Mouse (Mus musculus): ENCODE results near the gene Tsc22d1. TPM values are rescaled to one million over a fixed set of nuclear protein-coding genes. Genes with fewer than 3 reads are reported as not detected.

Gene Tsc22d1
- polyA plus RNA-seq (2014; fragmentation: Nextera tagmentation; extraction: Ambion mirVana) = 552 and 588 TPM in 2 replicates

DNA sequence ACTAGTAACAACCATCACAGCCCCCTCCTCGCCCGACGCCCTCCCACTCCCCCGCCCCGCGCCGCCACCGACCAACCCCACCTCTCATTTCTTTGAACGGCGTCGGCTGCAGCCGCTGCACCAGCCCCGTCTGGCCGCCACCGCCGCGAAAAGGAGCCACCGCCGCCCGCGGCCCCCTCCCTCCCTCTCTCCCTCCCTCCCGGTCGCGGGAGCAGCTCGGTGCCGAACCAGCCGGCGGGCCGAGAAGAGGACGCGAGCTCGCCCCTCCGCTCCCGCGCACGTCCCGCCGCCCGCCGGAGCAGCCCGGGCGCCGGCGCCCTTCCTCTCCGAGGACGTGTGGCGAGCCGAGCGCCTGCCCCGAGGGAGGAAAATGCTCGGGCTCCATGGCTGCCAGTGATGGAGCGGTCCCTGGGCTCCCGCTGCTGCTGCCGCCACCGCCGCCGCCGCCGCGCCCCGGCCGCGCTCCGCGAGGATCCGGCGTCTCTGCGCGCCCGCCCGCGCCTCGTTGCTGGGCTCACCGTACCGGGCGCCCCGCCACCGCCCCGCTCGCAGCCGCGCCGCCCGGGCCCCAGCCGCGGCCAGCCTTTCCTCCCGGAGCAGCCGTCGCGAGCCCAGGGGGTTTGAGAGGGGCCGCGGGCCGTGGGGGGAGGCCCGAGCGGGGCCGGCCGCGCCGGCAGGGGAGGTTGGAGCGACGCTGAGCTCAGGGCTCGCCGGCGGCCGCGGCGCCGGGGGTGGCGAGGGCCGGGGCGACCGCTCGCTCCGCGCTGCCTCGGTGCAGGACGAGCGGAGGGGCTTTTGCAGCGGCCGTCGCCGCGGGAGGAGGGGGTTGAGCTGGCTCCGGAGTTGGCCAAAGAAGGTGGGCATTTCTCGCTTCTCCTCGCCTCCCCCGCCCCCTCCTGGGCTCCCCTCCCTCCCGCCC lies at the start of gene Tsc22d1:
Gene Tsc22d1 (plus strand): TSS at position 100 of the 919 bp plus-strand sequence.
- Histone ChIP-seq H3K4me3 (ENCODE audit: low read depth, low read length) (peak within 1 kb of the TSS; percentile 74), H3K9ac (ENCODE audit: low read length) (peak within 1 kb of the TSS; percentile 95), H3K27ac (ENCODE audit: low read depth) (peak within 1 kb of the TSS; percentile 99), H3K4me2 (ENCODE audit: low read length) (peak within 1 kb of the TSS; percentile 79), H3K36me3 (ENCODE audit: control insufficient read depth, insufficient read depth, low read length) (peaks cover 22% of the 10 kb centered on the region), H3K27me3 (replicated peaks; ENCODE audit: control insufficient read depth, insufficient read depth, low read length) (no peaks in the 10 kb centered on the region), H3K4me1 (replicated peaks; ENCODE audit: control insufficient read depth, insufficient read depth, low read length) (peaks cover 38% of the 10 kb centered on the region), H3K9me3 (ENCODE audit: control insufficient read depth, low read length) (no peaks in the 10 kb centered on the region)
- WGBS = under 1% methylated on average over 102 of the region's 128 CpGs
- ATAC-seq (replicated peaks; ENCODE audit: low FRiP score, low TSS enrichment, low read depth) (peak; percentile 13), DNase-seq (ENCODE audit: low spot score) (no peak)

GRCm38 (mm10) chr14:76373638-76374037 lies 41.1 kb upstream of the Tsc22d1 start:
- 90% methylated on average over 6 of the region's 6 CpGs for WGBS
- Histone ChIP-seq H3K27ac (ENCODE audit: low read depth) (no peak overlapping the region), H3K4me2 (ENCODE audit: low read length) (no peak overlapping the region), H3K27me3 (replicated peaks; ENCODE audit: control insufficient read depth, insufficient read depth, low read length) (no peaks in the 10 kb centered on the region), H3K4me1 (replicated peaks; ENCODE audit: control insufficient read depth, insufficient read depth, low read length) (no peaks in the 10 kb centered on the region), H3K9ac (ENCODE audit: low read length) (no peak overlapping the region), H3K9me3 (ENCODE audit: control insufficient read depth, low read length) (no peaks in the 10 kb centered on the region), H3K4me3 (ENCODE audit: low read depth, low read length) (no peak overlapping the region), H3K36me3 (ENCODE audit: control insufficient read depth, insufficient read depth, low read length) (no peaks in the 10 kb centered on the region)
- peak; percentile 25 for DNase-seq (ENCODE audit: low spot score)
- no peak for ATAC-seq (replicated peaks; ENCODE audit: low FRiP score, low TSS enrichment, low read depth)

GRCm38 (mm10) chr14:76374601-76375000 lies 40.2 kb upstream of the Tsc22d1 start:
- no peak for DNase-seq (ENCODE audit: low spot score)

GRCm38 (mm10) chr14:76376561-76376960 lies 38.2 kb upstream of the Tsc22d1 start:
- no peaks in the 10 kb centered on the region for H3K27me3 ChIP-seq (replicated peaks; ENCODE audit: control insufficient read depth, insufficient read depth, low read length)
- H3K27ac ChIP-seq (ENCODE audit: low read depth) = no peak overlapping the region
- no peak overlapping the region for H3K4me2 ChIP-seq (ENCODE audit: low read length)
- H3K36me3 ChIP-seq (ENCODE audit: control insufficient read depth, insufficient read depth, low read length) = no peaks in the 10 kb centered on the region
- 63% methylated on average over 5 of the region's 5 CpGs for WGBS
- no peak overlapping the region for H3K9ac ChIP-seq (ENCODE audit: low read length)
- no peaks in the 10 kb centered on the region for H3K9me3 ChIP-seq (ENCODE audit: control insufficient read depth, low read length)
- no peaks in the 10 kb centered on the region for H3K4me1 ChIP-seq (replicated peaks; ENCODE audit: control insufficient read depth, insufficient read depth, low read length)
- no peak for ATAC-seq (replicated peaks; ENCODE audit: low FRiP score, low TSS enrichment, low read depth)
- DNase-seq (ENCODE audit: low spot score) = no peak
- no peak overlapping the region for H3K4me3 ChIP-seq (ENCODE audit: low read depth, low read length)

More at GRCm38 (mm10) chr14:76374601-76375000, 40.2 kb upstream of the Tsc22d1 start:
- Histone ChIP-seq H3K36me3 (ENCODE audit: control insufficient read depth, insufficient read depth, low read length) (no peaks in the 10 kb centered on the region), H3K27me3 (replicated peaks; ENCODE audit: control insufficient read depth, insufficient read depth, low read length) (no peaks in the 10 kb centered on the region), H3K9ac (ENCODE audit: low read length) (no peak overlapping the region), H3K27ac (ENCODE audit: low read depth) (no peak overlapping the region), H3K4me1 (replicated peaks; ENCODE audit: control insufficient read depth, insufficient read depth, low read length) (no peaks in the 10 kb centered on the region), H3K9me3 (ENCODE audit: control insufficient read depth, low read length) (no peaks in the 10 kb centered on the region), H3K4me3 (ENCODE audit: low read depth, low read length) (no peak overlapping the region), H3K4me2 (ENCODE audit: low read length) (no peak overlapping the region)
- WGBS = 74% methylated on average over 6 of the region's 6 CpGs
- no peak for ATAC-seq (replicated peaks; ENCODE audit: low FRiP score, low TSS enrichment, low read depth)

GRCm38 (mm10) chr14:76379411-76379810 lies 35.4 kb upstream of the Tsc22d1 start:
- H3K9ac ChIP-seq (ENCODE audit: low read length) = no peak overlapping the region
- DNase-seq (ENCODE audit: low spot score) (no peak), ATAC-seq (replicated peaks; ENCODE audit: low FRiP score, low TSS enrichment, low read depth) (no peak)
- H3K27ac ChIP-seq (ENCODE audit: low read depth) = no peak overlapping the region
- 94% methylated on average over 3 of the region's 3 CpGs for WGBS
- H3K27me3 ChIP-seq (replicated peaks; ENCODE audit: control insufficient read depth, insufficient read depth, low read length) = no peaks in the 10 kb centered on the region
- no peak overlapping the region for H3K4me3 ChIP-seq (ENCODE audit: low read depth, low read length)
- no peaks in the 10 kb centered on the region for H3K4me1 ChIP-seq (replicated peaks; ENCODE audit: control insufficient read depth, insufficient read depth, low read length)
- no peaks in the 10 kb centered on the region for H3K9me3 ChIP-seq (ENCODE audit: control insufficient read depth, low read length)
- H3K36me3 ChIP-seq (ENCODE audit: control insufficient read depth, insufficient read depth, low read length) = no peaks in the 10 kb centered on the region
- H3K4me2 ChIP-seq (ENCODE audit: low read length) = no peak overlapping the region

GRCm38 (mm10) chr14:76388025-76388424 lies 26.7 kb upstream of the Tsc22d1 start:
- H3K4me1 ChIP-seq (replicated peaks; ENCODE audit: control insufficient read depth, insufficient read depth, low read length) = no peaks in the 10 kb centered on the region
- no peak overlapping the region for H3K27ac ChIP-seq (ENCODE audit: low read depth)
- no peak for ATAC-seq (replicated peaks; ENCODE audit: low FRiP score, low TSS enrichment, low read depth)
- no peak overlapping the region for H3K4me2 ChIP-seq (ENCODE audit: low read length)
- DNase-seq (ENCODE audit: low spot score) = no peak
- no peak overlapping the region for H3K4me3 ChIP-seq (ENCODE audit: low read depth, low read length)
- no peaks in the 10 kb centered on the region for H3K36me3 ChIP-seq (ENCODE audit: control insufficient read depth, insufficient read depth, low read length)
- 69% methylated on average over 7 of the region's 7 CpGs for WGBS
- no peaks in the 10 kb centered on the region for H3K9me3 ChIP-seq (ENCODE audit: control insufficient read depth, low read length)
- no peak overlapping the region for H3K9ac ChIP-seq (ENCODE audit: low read length)
- no peaks in the 10 kb centered on the region for H3K27me3 ChIP-seq (replicated peaks; ENCODE audit: control insufficient read depth, insufficient read depth, low read length)

- DNase-seq (ENCODE audit: low spot score) (no peak), ATAC-seq (replicated peaks; ENCODE audit: low FRiP score, low TSS enrichment, low read depth) (no peak)
- Histone ChIP-seq H3K4me2 (ENCODE audit: low read length) (no peak overlapping the region), H3K4me1 (replicated peaks; ENCODE audit: control insufficient read depth, insufficient read depth, low read length) (no peaks in the 10 kb centered on the region), H3K36me3 (ENCODE audit: control insufficient read depth, insufficient read depth, low read length) (no peaks in the 10 kb centered on the region), H3K4me3 (ENCODE audit: low read depth, low read length) (no peak overlapping the region), H3K9ac (ENCODE audit: low read length) (no peak overlapping the region), H3K27me3 (replicated peaks; ENCODE audit: control insufficient read depth, insufficient read depth, low read length) (no peaks in the 10 kb centered on the region), H3K27ac (ENCODE audit: low read depth) (no peak overlapping the region), H3K9me3 (ENCODE audit: control insufficient read depth, low read length) (no peaks in the 10 kb centered on the region)
These were observed 16.5 kb upstream of the Tsc22d1 start for GRCm38 (mm10) chr14:76398251-76398650.

GRCm38 (mm10) chr14:76402574-76402973 lies 12.2 kb upstream of the Tsc22d1 start:
- H3K27me3 ChIP-seq (replicated peaks; ENCODE audit: control insufficient read depth, insufficient read depth, low read length) = no peaks in the 10 kb centered on the region
- ATAC-seq (replicated peaks; ENCODE audit: low FRiP score, low TSS enrichment, low read depth) = no peak
- H3K9ac ChIP-seq (ENCODE audit: low read length) = no peak overlapping the region
- no peaks in the 10 kb centered on the region for H3K36me3 ChIP-seq (ENCODE audit: control insufficient read depth, insufficient read depth, low read length)
- H3K9me3 ChIP-seq (ENCODE audit: control insufficient read depth, low read length) = no peaks in the 10 kb centered on the region
- no peaks in the 10 kb centered on the region for H3K4me1 ChIP-seq (replicated peaks; ENCODE audit: control insufficient read depth, insufficient read depth, low read length)
- no peak for DNase-seq (ENCODE audit: low spot score)
- no peak overlapping the region for H3K4me3 ChIP-seq (ENCODE audit: low read depth, low read length)
- no peak overlapping the region for H3K4me2 ChIP-seq (ENCODE audit: low read length)
- no peak overlapping the region for H3K27ac ChIP-seq (ENCODE audit: low read depth)
- WGBS = 97% methylated on average over 4 of the region's 4 CpGs

GRCm38 (mm10) chr14:76409111-76409510 lies 5.7 kb upstream of the Tsc22d1 start:
- Histone ChIP-seq H3K4me2 (ENCODE audit: low read length) (no peak overlapping the region), H3K36me3 (ENCODE audit: control insufficient read depth, insufficient read depth, low read length) (no peaks in the 10 kb centered on the region), H3K4me1 (replicated peaks; ENCODE audit: control insufficient read depth, insufficient read depth, low read length) (peaks cover 8% of the 10 kb centered on the region; the same call in 1 of the 2 replicates), H3K27ac (ENCODE audit: low read depth) (no peak overlapping the region), H3K4me3 (ENCODE audit: low read depth, low read length) (no peak overlapping the region), H3K9me3 (ENCODE audit: control insufficient read depth, low read length) (no peaks in the 10 kb centered on the region), H3K27me3 (replicated peaks; ENCODE audit: control insufficient read depth, insufficient read depth, low read length) (no peaks in the 10 kb centered on the region), H3K9ac (ENCODE audit: low read length) (no peak overlapping the region)
- ATAC-seq (replicated peaks; ENCODE audit: low FRiP score, low TSS enrichment, low read depth) (no peak), DNase-seq (ENCODE audit: low spot score) (no peak)
- WGBS = 55% methylated on average over 8 of the region's 8 CpGs
